Mouse (Mus musculus): ENCODE results near the gene Tnfrsf1b.

DNA sequence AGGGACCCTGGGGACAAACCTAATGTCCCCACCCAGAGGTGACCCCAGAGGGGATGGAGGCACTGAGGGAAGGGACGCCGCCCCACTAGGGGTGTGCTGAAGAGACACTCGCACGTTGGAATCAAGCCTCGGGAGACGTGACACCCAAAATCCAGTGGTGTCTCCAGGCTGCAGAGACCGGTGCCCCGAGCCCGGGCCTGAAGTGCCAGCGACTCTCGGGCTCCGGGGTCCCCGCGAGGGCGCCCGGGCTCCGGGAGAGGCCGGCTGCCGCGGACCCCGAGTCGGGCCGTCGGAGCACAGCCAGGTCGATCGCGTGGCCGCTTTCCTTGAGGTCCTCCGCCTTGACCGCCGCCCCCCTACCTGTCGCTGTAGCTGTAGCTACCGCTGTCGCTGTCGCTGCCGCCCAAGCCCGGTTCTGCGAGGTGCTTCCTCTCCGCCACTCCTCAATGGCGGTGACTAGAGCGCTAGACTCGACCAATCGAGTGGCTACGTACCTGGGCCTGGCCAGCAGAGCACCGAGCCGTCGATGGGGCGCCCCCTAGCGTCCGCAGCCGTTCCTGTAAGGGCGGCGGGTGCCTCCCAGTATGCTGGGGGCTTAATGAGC is 52.0 kb downstream of the Tnfrsf1b start, which contains the start of gene Vps13d:
- TF ChIP-seq CTCF (IDR thresholded peaks at IDR 0.05; ENCODE audit: borderline replicate concordance, insufficient read depth, low read depth, low read length) (peak; percentile 80), POLR2A (IDR thresholded peaks at IDR 0.05; ENCODE audit: borderline replicate concordance, insufficient read depth, low read length) (peak; percentile 79)

Data from cerebellum, adult 2 months (tissue).